Mouse (Mus musculus) layer of hippocampus, adult 11-12 months (tissue): ENCODE results near the gene Iqub.
A peak's percentile ranks its signal among the peaks of the same experiment; 100 is the strongest.

Source experiments
- DNase-seq: peaks from one replicate; pipeline ENCODE4 v3.0.0; 2022; ENCODE audit warnings: low spot score

Gene Iqub

DNA sequence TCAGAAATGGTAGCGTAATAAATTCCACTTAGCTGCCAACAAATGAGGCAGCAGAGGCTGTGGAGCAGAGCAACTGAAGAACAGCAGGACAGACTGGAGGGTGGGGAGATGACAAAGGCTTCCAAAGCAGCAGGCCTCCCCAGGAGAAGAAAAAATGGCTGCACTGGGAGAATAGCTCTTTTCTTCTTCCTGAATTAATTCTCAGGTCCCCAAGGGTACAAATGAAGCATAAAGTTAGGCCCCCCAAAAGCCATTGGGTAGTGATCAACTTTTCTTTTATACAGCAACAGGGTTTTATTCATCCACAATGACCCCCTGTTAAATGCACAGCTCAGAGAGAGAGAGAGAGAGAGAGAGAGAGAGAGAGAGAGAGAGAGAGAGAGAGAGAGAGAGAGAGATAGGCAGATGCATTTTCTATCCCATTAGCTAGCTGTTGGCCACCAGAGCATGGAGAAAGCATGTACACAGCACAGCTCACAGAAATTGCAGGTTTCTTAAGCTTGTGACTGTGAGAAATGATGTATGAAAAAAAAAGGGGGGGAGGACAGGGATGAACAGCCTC lies 44.2 kb downstream of the Iqub start:
- peak; percentile 26 for DNase-seq

DNA sequence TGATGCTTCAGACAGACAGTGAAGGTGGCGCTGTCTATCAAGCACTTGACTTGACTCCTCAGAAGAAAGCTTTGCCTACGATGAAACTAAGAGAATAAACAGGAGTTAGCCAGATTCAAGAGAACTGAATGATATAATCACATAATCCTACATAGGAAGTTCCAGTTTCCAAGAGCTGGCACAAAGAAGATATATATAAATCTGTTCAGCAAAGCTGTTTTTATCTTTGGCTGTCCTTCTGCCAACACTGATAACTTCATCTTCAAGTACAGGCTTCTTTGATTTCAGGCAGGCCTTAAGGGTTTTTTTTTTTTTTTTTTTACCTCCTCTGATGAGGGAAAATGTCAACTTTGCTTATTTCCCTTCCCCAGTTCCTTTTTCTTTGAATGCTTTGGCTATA lies 44.7 kb downstream of the Iqub start:
- no peak for DNase-seq

DNA sequence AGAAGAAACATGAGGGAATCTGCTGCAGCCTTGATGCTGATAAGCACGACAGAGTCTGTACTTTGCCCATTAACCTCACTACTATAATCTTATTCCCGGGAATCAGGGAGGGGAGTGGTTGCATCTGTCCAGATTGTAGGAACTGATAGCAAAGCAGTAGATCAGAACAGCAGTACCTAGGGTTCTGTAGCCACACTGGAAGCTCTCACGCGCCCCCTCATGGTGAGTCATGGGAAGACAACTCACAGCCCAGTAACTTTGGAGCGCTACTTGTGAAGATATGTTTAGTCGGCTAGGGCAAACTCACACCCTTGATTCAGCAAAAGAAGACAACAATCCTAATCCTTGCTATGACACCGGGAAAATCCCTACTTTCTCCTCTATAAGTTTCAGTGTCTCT lies 58.8 kb downstream of the Iqub start:
- peak; percentile 77 for DNase-seq

DNA sequence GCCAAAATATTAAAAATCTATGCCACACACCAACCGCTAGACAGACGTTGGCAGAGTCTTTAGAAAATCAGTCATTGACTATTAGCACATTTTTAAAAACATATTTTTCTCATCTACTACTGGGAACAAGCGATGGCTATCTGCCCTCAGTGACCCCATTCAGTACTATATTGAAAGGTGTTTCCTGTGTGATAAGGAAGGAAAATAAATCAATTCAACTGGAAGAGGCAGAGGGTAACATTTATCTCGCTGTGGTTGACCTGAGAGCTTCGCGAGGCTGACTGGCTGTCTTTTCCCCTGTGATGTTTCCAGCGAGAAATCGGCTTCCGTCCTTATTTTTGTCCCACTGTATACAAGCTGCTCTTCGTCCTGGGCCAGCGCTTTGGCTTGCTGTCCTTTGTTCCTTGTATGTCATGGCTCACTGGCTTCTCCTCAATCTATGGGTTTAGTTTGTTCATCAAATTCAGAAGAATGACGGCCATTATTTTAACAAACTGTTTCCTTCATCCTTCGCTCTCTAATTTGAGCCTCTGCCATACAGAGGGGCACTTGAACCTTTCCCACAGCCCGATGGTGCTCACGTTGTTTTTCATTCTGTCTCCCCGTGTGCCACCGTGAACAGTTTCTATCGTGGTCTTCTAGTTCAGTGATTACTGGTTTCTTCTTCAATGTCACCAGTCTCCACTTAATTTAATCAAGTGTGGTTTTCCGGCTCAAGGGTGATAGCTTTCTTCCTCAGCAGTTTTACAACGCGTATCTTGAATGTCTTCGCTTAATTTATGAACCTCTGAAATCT lies 63.6 kb downstream of the Iqub start:
- DNase-seq: no peak

DNA sequence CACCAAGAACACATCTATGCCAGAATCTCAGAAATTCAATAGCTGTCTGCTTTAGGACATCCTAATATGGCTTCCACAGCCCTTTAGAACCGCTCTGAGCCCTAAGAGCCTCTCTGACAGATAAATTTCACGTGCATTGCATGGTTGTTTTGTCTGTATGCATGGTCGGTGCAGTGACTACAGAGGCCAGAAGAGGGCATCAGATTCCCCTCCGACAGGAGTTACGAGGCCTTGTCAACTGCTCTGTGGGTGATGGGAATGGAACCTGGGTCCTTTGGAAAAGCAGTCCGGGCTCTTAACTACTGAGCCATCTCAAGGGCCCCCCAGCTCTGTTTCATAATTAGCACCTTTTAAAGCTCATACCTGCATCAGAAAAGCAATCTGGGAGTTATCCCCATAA lies 64.6 kb downstream of the Iqub start:
- DNase-seq: no peak

DNA sequence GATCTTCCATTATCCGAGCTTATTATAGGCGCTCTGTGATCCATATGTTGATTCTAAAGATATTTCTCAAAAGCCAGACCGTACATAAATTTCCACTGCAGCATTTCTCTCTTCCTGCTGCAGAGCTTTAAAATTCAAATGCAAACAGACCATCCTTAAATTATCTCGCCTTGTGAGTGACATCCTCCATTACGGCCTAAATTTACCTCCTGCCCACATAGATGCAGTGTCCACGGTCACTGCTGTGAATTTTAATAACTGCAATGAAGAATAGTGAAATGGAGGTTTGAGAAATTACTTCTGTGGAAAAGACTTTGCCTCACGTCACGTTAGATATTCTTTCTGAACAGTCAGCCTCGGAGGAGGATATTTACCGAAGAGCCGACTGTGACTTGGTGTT lies 98.8 kb downstream of the Iqub start:
- no peak for DNase-seq

DNA sequence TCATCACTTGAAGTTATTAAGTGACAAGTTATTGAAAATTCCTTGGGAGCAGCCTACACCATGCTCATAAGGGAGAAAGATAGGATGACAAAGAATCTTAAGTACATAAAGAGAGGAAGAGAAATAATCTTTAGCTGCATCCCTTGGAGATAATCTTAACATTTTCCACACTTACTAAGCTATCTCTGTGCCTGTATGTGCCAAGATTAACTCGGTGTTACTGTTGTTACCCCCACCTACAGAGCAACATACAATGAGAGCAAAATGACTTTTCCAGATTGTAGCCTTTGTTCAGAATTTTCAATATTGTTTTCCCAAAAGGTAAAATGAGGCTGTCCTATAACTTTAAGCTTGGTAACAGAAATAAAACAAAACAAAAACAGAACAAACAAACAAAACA lies 99.4 kb downstream of the Iqub start:
- no peak for DNase-seq

DNA sequence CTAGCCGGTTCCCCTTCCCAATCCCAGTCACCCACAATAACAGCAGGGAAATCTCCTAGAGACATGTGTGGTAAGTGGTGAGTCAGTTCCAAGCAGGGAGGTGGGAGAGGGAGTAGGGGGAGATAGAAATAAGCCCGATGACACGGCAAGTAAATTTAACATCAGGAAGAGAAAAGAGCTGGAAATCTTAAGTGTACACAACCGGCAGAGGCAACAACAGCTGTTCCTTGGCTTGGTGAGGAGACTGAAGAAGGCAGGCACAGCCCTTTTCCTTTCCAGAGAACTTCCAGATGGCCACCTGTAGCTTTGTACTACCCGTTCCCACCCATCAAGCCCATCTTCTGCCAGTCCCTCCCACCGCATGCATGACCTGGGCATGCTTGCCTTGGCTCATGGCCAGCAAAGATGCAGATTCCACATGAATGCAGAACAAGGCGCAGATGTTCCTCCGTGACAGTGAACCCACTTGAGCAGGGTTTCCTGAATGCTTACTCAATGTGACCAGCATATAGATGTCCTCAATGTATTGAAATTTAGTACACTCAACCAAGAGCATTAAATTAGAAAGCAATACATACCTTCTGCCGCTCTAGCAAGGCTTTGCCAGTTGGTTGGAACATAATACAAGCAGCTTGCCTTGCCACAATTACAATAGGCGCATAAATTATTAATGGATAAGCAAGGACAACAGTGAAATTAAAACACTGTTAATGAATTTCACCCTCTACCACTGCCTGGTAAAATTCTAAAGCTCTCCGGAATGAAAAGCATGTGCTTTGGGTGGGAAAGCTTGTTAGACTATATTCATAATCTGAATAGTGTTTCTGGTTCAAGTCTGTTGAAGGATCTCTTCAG lies 106.1 kb downstream of the Iqub start:
- DNase-seq: peak; percentile 25

DNA sequence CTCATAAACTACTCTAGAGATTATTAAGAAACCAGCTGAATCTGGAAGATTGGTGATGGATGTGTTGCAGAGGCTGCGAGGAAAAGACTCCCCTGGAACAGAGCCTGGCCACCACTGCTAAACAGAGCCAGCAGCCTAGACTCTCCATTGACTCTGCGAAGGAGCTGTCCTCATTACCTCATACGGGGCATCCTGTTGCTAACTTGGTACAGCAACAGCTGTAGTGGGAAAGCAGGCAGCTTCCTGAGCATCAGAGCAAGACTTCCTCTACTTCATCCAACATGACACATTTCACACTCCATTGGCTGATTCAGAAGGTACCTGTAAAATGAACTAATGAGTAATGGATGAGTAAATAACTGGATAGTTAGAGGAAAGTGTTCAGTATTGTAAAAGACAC lies 107.1 kb downstream of the Iqub start:
- DNase-seq: no peak

DNA sequence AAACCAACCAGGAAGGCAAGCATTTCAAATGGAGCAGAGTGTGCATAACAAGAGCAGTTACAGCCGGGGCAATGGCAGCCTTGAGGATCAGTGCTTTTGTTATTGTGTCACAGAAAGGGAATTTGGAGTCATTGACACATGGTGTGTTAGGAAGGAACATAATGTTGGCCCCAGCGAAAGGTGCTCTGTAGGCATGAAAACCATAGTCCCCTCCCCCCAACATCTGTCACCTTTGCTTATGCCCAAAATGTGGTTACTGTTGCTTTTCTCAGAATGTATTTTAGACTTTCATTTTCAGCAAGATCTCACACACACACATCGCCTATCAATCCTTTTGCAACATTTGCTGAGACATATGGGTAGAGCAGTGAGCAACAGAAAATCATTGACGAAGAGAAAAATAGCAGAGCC lies 117.6 kb downstream of the Iqub start:
- DNase-seq: peak; percentile 76
